Mouse (Mus musculus) bone marrow macrophage, adult 2 months (primary cell): ENCODE measurements around the gene 4930535I16Rik. TPM values are rescaled to one million over a fixed set of nuclear protein-coding genes. Genes with fewer than 3 reads are reported as not detected.
A peak's percentile ranks its signal among the peaks of the same experiment; 100 is the strongest.

Experiments used
- H3K27ac ChIP-seq: 2 replicates; pipeline ENCODE4 v1.5.1; 2012; ENCODE audit warnings: low read depth, low read length; ENCODE audit not compliant: insufficient read depth
- H3K4me1 ChIP-seq: 2 replicates; pipeline ENCODE4 v1.6.1; 2012; ENCODE audit warnings: low read length; ENCODE audit not compliant: control insufficient read depth, insufficient read depth
- H3K4me3 ChIP-seq: 2 replicates; pipeline ENCODE4 v1.5.1; 2012; ENCODE audit warnings: mild to moderate bottlenecking, low read length, moderate library complexity; ENCODE audit not compliant: insufficient read depth
- CTCF ChIP-seq: IDR thresholded peaks from 2 replicates; pipeline ENCODE4 v1.5.1; 2012; ENCODE audit warnings: low read depth, mild to moderate bottlenecking, low read length, moderate library complexity
- POLR2A ChIP-seq: IDR thresholded peaks from 2 replicates; pipeline ENCODE4 v1.6.1; 2012; ENCODE audit warnings: mild to moderate bottlenecking, low read depth, low read length, borderline replicate concordance
- polyA plus RNA-seq: library from polyadenylated mRNA; stranded (reverse); fragments of >200 nt; gene quantifications from 2 replicates; pipeline ENCODE4 v1.2.4, GENCODE M21; 2012; ENCODE audit not compliant: missing spikeins, insufficient read depth, insufficient read length

The 4930535I16Rik gene
- polyA plus RNA-seq, 1 experiment = not detected

GRCm38 (mm10) chr4:123939838-123940237, 22.0 kb upstream of the 4930535I16Rik start:
- H3K4me1 ChIP-seq = peaks cover 9% of the 10 kb centered on the region; the same call in 1 of the 2 replicates
- H3K27ac ChIP-seq = no peak overlapping the region
- H3K4me3 ChIP-seq = no peak overlapping the region
- TF ChIP-seq CTCF = no peak
- TF ChIP-seq POLR2A = no peak

- Histone ChIP-seq H3K4me3 (no peak overlapping the region), H3K27ac (no peak overlapping the region), H3K4me1 (peaks cover 3% of the 10 kb centered on the region; the same call in 1 of the 2 replicates)
- TF ChIP-seq POLR2A (no peak), CTCF (no peak)
Measured at GRCm38 (mm10) chr4:123936059-123936458, 18.2 kb upstream of the 4930535I16Rik start.

GRCm38 (mm10) chr4:123934306-123934705, 16.5 kb upstream of the 4930535I16Rik start:
- TF ChIP-seq CTCF = no peak
- no peak for TF ChIP-seq POLR2A
- peaks cover 6% of the 10 kb centered on the region for H3K4me1 ChIP-seq
- H3K4me3 ChIP-seq = no peak overlapping the region
- no peak overlapping the region for H3K27ac ChIP-seq

GRCm38 (mm10) chr4:123929994-123930393, 12.2 kb upstream of the 4930535I16Rik start:
- no peak overlapping the region for H3K4me3 ChIP-seq
- H3K27ac ChIP-seq = peak overlapping the region; percentile 13; the same call in 1 of the 2 replicates
- peaks cover 30% of the 10 kb centered on the region for H3K4me1 ChIP-seq
- TF ChIP-seq POLR2A (no peak), CTCF (no peak)

- TF ChIP-seq POLR2A (no peak), CTCF (no peak)
- H3K27ac ChIP-seq = peak overlapping the region; percentile 75
Measured at GRCm38 (mm10) chr4:123927961-123928360, 10.1 kb upstream of the 4930535I16Rik start.

GRCm38 (mm10) chr4:123921055-123921565, 3.3 kb upstream of the 4930535I16Rik start:
- peak overlapping the region; percentile 86 for H3K27ac ChIP-seq

More at GRCm38 (mm10) chr4:123927961-123928360, 10.1 kb upstream of the 4930535I16Rik start:
- Histone ChIP-seq H3K4me3 (no peak overlapping the region), H3K4me1 (peaks cover 39% of the 10 kb centered on the region)

GRCm38 (mm10) chr4:123918851-123919250, 1.0 kb upstream of the 4930535I16Rik start:
- Histone ChIP-seq H3K4me1 (peaks cover 34% of the 10 kb centered on the region), H3K4me3 (peak overlapping the region; percentile 93), H3K27ac (peak overlapping the region; percentile 43)
- no peak for TF ChIP-seq POLR2A
- TF ChIP-seq CTCF = no peak

More at GRCm38 (mm10) chr4:123921055-123921565, 3.3 kb upstream of the 4930535I16Rik start:
- H3K4me3 ChIP-seq = no peak overlapping the region
- TF ChIP-seq POLR2A (no peak), CTCF (no peak)
- H3K4me1 ChIP-seq = peaks cover 36% of the 10 kb centered on the region

- Histone ChIP-seq H3K4me1 (peaks cover 35% of the 10 kb centered on the region), H3K4me3 (peak within 1 kb of the TSS; percentile 93), H3K27ac (peak within 1 kb of the TSS; percentile 85)
- TF ChIP-seq CTCF (no peak), POLR2A (peak; percentile 76; the same call in 1 of the 2 replicates)
Measured at GRCm38 (mm10) chr4:123916748-123917547, 874 bp downstream of the 4930535I16Rik start, which contains the start of gene Rragc. Gene Rragc (plus strand): TSS chr4:123917446.

- H3K27ac ChIP-seq = no peak overlapping the region
- TF ChIP-seq POLR2A (no peak), CTCF (no peak)
- H3K4me3 ChIP-seq = no peak overlapping the region
- peaks cover 31% of the 10 kb centered on the region for H3K4me1 ChIP-seq
Measured at GRCm38 (mm10) chr4:123912431-123912830, 5.4 kb downstream of the 4930535I16Rik start.

- H3K27ac ChIP-seq = no peak overlapping the region
- no peak overlapping the region for H3K4me3 ChIP-seq
- TF ChIP-seq POLR2A = no peak
- no peak for TF ChIP-seq CTCF
- H3K4me1 ChIP-seq = peaks cover 37% of the 10 kb centered on the region
Measured at GRCm38 (mm10) chr4:123911503-123911902, 6.3 kb downstream of the 4930535I16Rik start.
